Mouse (Mus musculus) liver, postnatal 0 days (tissue): ENCODE measurements around the gene Metap2.

Source experiments
- CTCF ChIP-seq: sonication (generic); IDR thresholded peaks from 2 replicates; pipeline ENCODE4 v1.5.1; 2016; ENCODE audit warnings: antibody characterized with exemption, low read depth
- EP300 ChIP-seq: IDR thresholded peaks from 2 replicates; pipeline ENCODE4 v1.6.1; 2016; ENCODE audit warnings: antibody characterized with exemption, low read depth, mild to moderate bottlenecking

DNA sequence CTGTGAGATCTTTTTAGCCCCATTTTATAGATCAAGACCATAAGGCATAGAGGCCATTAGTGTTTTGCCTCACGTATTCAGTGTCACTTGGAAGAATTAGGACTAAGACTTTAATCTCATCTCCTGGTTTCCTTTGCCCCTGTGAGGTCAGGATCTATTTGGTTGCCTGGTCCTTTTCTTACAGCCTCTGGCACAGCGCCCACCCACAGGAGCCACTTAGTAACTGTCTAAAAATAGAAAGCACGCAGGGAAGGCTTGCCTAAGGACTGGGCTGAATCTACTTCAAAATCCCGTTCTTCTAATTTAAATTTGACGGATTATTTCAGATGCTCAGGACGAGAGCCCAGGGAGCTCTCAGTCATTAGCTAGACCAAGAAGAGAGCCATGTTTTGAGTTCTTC lies 21.8 kb upstream of the Metap2 start:
- TF ChIP-seq CTCF (no peak), EP300 (no peak)
